Mouse (Mus musculus) bone marrow macrophage, adult 2 months (primary cell): ENCODE measurements around the gene Pex5. TPM values are rescaled to one million over a fixed set of nuclear protein-coding genes. Genes with fewer than 3 reads are reported as not detected.
"Not testable (repeated sequence)": the region's sequence is repeated elsewhere in the genome, so short reads cannot be mapped to it uniquely, and the experiment has no call there.

Experiments
- H3K27ac ChIP-seq: 2 replicates; pipeline ENCODE4 v1.5.1; 2012; ENCODE audit warnings: low read depth, low read length; ENCODE audit not compliant: insufficient read depth
- H3K4me1 ChIP-seq: 2 replicates; pipeline ENCODE4 v1.6.1; 2012; ENCODE audit warnings: low read length; ENCODE audit not compliant: control insufficient read depth, insufficient read depth
- H3K4me3 ChIP-seq: 2 replicates; pipeline ENCODE4 v1.5.1; 2012; ENCODE audit warnings: mild to moderate bottlenecking, low read length, moderate library complexity; ENCODE audit not compliant: insufficient read depth
- CTCF ChIP-seq: IDR thresholded peaks from 2 replicates; pipeline ENCODE4 v1.5.1; 2012; ENCODE audit warnings: low read depth, mild to moderate bottlenecking, low read length, moderate library complexity
- POLR2A ChIP-seq: IDR thresholded peaks from 2 replicates; pipeline ENCODE4 v1.6.1; 2012; ENCODE audit warnings: mild to moderate bottlenecking, low read depth, low read length, borderline replicate concordance
- polyA plus RNA-seq: library from polyadenylated mRNA; stranded (reverse); fragments of >200 nt; gene quantifications from 2 replicates; pipeline ENCODE4 v1.2.4, GENCODE M21; 2012; ENCODE audit not compliant: missing spikeins, insufficient read depth, insufficient read length

Gene Pex5
- polyA plus RNA-seq, 1 experiment, result 28.8 TPM

GRCm38 (mm10) chr6:124414150-124414926 is 529 bp downstream of the Pex5 start:
- Histone ChIP-seq H3K4me1 (peaks cover 3% of the 10 kb centered on the region; the same call in 1 of the 2 replicates), H3K4me3 (peak overlapping the region; percentile 97), H3K27ac (no peak overlapping the region)
- no peak for TF ChIP-seq CTCF
- no peak for TF ChIP-seq POLR2A

- Histone ChIP-seq H3K27ac (no peak overlapping the region), H3K4me1 (peaks cover 3% of the 10 kb centered on the region; the same call in 1 of the 2 replicates), H3K4me3 (peak overlapping the region; percentile 97)
- TF ChIP-seq POLR2A (no peak), CTCF (no peak)
Observed at GRCm38 (mm10) chr6:124413770-124414149, 1.1 kb downstream of the Pex5 start.

GRCm38 (mm10) chr6:124408355-124408754 is 6.5 kb downstream of the Pex5 start:
- Histone ChIP-seq H3K4me1 (0 out of 2 replicates have a peak, but pooled peaks cover under 1% of the 10 kb centered on the region), H3K27ac (no peak overlapping the region), H3K4me3 (no peak overlapping the region)
- no peak for TF ChIP-seq POLR2A
- no peak for TF ChIP-seq CTCF

- no peak overlapping the region for H3K4me3 ChIP-seq
- no peaks in the 10 kb centered on the region for H3K4me1 ChIP-seq
- TF ChIP-seq CTCF (no peak), POLR2A (no peak)
- H3K27ac ChIP-seq, result no peak overlapping the region
Observed at GRCm38 (mm10) chr6:124407180-124407579, 7.7 kb downstream of the Pex5 start.

- TF ChIP-seq POLR2A, result no peak
- TF ChIP-seq CTCF, result no peak
- no peak overlapping the region for H3K4me3 ChIP-seq
- H3K27ac ChIP-seq, result no peak overlapping the region
- H3K4me1 ChIP-seq, result 0 out of 2 replicates have a peak, but pooled peaks cover under 1% of the 10 kb centered on the region
Observed at GRCm38 (mm10) chr6:124406326-124406725, 8.5 kb downstream of the Pex5 start.

GRCm38 (mm10) chr6:124399738-124400137 is 15.1 kb downstream of the Pex5 start:
- peaks cover 2% of the 10 kb centered on the region; the same call in 1 of the 2 replicates for H3K4me1 ChIP-seq
- TF ChIP-seq POLR2A (no peak), CTCF (no peak)

GRCm38 (mm10) chr6:124394991-124395390 is 19.9 kb downstream of the Pex5 start:
- H3K4me1 ChIP-seq, H3K4me3 ChIP-seq, H3K27ac ChIP-seq: not testable (repeated sequence)

More at GRCm38 (mm10) chr6:124399738-124400137, 15.1 kb downstream of the Pex5 start:
- Histone ChIP-seq H3K27ac (no peak overlapping the region), H3K4me3 (no peak overlapping the region)

GRCm38 (mm10) chr6:124380142-124380541 is 34.7 kb downstream of the Pex5 start:
- H3K4me1 ChIP-seq, result peaks cover 16% of the 10 kb centered on the region
- no peak overlapping the region for H3K4me3 ChIP-seq
- peak overlapping the region; percentile 33; the same call in 1 of the 2 replicates for H3K27ac ChIP-seq
- TF ChIP-seq POLR2A, result no peak

- H3K4me3 ChIP-seq, result no peak overlapping the region
- peaks cover 24% of the 10 kb centered on the region for H3K4me1 ChIP-seq
- TF ChIP-seq CTCF (no peak; the same call in 1 of the 2 replicates), POLR2A (no peak)
- H3K27ac ChIP-seq, result no peak overlapping the region
Observed at GRCm38 (mm10) chr6:124379331-124379730, 35.5 kb downstream of the Pex5 start.

- peaks cover 36% of the 10 kb centered on the region for H3K4me1 ChIP-seq
- no peak for TF ChIP-seq POLR2A
- TF ChIP-seq CTCF, result no peak
- H3K27ac ChIP-seq, result no peak overlapping the region
- H3K4me3 ChIP-seq, result no peak overlapping the region
Observed at GRCm38 (mm10) chr6:124377494-124378255, 37.2 kb downstream of the Pex5 start.
